Mouse (Mus musculus): Measurements from ENCODE around the gene Dok4. TPM values are rescaled to one million over a fixed set of nuclear protein-coding genes. Genes with fewer than 3 reads are reported as not detected.
A peak's percentile ranks its signal among the peaks of the same experiment; 100 is the strongest.

Dok4 gene
- 10 to 100 TPM; 26.3 to 26.7 TPM for total RNA-seq (2021)
- long read RNA-seq, experiment 1, transcript Dok4-201 (9 exons, 2,590 nt), result major isoform, 15 of 35 reads
- long read RNA-seq, experiment 1, partial matches to known transcripts, result 10 of 35 reads
- long read RNA-seq, experiment 1, other reads (novel, unspliced or antisense), result 6 of 35 reads
- long read RNA-seq, experiment 2, transcript Dok4-201 (9 exons, 2,590 nt), result major isoform, 17 of 29 reads
- long read RNA-seq, experiment 2, partial matches to known transcripts, result 1 of 29 reads
- long read RNA-seq, experiment 2, other reads (novel, unspliced or antisense), result 9 of 29 reads

DNA sequence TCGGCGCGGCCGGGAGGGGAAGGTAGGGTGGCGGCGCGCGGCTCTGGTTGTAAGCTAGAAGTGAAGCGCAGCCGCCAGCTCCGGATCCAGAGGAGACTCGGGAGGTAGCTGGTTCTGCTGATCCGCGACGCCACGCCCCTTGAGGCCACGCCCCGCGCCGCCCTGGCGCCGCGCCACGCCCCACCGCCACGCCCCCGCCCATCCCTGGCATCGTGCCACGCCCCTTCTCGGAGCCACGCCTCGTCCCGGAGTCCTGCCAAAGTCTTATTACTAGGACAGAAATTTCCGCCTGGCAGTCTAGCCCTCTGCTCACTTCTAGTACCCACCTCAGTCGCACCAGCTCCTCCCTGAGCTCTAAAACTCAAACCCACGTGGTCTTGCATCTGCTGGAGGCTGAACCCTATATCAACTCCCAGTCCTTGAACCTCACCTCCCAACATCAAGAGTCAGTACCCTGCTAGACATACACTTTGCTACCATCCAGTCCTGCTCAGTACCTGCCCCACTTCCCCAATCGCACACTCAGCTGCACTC is at the start of gene Dok4:
Gene Dok4 (minus strand): TSS at position 134 of the 534 bp plus-strand sequence.
- DNase-seq, result peak; percentile 99

DNA sequence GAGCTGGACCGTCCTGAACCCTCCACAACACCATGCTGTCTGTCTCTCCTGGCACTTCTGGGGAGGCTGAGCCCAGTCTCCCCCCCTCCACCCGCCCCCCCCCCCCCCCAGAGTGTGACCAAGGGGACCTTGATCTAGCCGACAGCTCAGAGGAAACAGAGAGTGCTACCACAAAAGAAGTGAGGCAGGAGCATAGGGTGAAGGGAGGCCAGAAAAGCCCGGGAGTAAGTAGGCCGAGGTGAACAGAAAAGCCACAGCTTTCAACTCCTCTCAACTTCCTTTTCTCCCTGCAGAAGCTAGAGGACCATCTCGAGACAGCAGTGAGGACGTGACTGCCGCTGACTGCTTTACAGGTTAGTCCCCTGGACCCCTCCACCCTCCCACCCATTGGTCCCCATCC is 47.3 kb upstream of the Dok4 start, which contains the start of gene Adgrg5:
Gene Adgrg5 (plus strand): TSS at position 290 of the 400 bp plus-strand sequence.
- no peak for DNase-seq

DNA sequence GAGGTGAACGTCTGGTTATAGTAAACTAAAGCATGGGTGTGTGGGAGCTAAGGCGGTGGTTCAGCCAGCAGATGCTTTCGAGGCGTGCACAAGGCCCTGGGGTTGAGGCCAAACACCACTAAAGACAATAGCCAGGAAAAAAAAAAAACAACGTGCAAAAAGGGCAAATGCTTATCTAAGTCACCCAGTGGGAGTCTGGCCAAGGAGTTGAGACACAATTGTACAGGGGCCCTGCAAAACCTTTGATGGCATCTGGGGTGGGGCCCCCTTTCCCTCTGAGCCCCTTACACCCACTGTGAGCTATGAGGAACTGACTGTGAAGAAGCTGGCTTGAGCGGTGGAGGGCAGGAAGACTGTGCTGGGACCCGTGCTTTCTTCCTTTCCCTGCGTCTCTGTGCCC is 46.5 kb upstream of the Dok4 start:
- no peak for DNase-seq

DNA sequence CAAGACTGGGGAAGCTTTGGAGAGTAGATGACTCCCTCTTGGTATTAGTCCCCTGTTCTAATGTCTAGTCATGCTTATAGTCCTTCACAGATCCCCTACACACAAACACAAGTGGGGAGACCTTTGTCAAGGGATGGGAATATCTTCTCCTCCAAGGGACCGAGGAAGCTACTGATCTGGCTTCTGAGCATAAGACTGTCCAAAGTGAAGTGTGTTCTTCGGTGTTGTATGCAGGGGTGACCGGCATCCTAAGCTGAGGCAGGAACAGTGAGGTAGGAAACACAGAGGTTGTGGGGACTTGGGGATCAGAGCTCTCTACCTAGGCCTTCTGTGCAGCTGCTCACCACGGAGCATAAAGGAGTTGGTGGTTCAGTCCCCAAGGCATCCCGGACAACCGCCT is 46.0 kb upstream of the Dok4 start:
- DNase-seq, result no peak

DNA sequence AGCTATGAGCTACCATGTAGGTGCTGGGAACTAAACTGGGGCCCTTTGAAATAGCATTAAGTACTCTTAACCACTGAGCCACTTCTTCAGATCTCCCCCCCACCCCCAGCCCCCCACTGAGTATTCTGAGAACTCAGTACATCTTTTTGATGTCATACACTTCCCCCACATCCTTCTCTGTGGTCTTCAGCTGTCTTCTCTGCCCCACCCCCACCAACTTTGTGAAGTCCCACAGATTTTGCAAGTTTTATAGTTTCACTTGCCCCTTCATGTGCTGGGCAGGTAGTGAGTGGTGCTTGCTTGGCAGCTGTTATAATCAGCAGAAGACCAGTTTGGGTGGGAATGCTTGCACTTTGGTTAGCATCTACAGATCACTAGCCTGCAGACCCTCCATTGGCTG is 43.1 kb upstream of the Dok4 start:
- DNase-seq, result no peak

DNA sequence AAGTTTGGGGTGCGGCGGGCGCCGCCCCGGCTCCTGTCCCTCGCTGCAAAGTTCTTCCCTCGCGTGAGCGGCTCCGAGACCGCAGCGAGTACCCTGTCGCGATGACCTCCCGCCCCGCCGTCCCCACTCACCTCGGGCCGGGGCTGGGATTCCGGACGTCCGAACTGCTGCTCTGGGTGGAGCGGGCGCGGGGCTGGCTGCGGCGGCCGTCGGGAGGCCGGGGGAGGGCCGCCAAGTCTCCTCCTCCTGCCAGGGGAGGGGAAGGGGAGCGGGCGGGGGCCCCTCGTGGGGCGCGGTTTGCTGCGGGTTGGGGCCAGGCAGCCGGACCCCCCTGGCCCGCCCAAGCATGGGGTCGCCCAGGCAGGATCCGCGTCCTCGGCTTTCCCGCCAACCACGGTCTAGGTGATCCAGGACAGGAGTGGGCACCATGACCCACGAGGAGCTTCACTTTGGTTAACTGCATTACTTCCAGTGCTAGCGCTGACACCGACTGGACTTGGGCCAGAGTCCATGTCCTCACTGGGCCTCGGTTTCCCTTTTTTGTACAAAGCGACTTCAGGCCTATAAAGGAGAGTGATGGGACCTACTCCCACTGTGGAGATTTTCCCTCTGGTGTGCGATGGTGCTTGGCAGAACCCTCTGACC is 41.8 kb upstream of the Dok4 start, which contains the start of gene Ccdc102a:
Gene Ccdc102a (minus strand): TSS at position 248 of the 645 bp plus-strand sequence.
- peak; percentile 74 for DNase-seq

DNA sequence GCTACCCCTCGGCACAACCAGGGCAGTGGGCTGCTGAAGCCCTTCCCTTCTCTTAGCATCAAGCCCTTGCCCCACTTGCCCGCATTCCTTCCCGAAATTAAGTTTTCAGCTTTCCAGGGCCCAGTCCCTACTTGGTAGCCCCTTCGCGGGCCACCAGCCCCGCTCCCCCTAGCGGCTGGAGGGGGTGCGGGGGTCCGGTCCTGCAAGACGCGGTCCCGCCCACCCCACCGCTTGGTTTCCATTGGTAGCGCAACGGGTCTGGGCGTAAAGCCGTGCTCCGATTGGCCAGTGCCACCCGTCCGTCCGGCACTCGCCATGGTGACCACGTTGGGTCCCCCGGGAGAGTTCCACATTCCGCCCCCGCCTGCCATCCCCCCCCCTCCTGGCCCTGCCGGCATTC is 41.2 kb upstream of the Dok4 start:
- DNase-seq, result peak; percentile 97

DNA sequence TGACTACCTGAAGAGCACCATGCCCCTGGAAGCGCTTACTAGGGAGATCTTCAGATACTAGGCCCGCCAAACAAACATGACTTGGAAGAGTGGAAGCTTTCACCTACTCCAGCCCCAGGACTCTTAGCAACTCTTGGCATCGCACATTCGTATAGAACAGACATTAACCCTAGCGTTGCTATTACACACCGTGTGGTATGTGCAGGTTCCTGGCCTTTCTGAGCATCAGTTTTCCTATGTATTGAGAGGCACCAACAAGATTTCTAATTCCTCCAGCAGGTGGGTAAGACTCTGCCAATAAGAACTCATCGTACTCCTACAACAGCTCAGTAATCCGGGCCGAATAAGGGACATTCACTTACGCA is 40.8 kb upstream of the Dok4 start:
- DNase-seq, result no peak

DNA sequence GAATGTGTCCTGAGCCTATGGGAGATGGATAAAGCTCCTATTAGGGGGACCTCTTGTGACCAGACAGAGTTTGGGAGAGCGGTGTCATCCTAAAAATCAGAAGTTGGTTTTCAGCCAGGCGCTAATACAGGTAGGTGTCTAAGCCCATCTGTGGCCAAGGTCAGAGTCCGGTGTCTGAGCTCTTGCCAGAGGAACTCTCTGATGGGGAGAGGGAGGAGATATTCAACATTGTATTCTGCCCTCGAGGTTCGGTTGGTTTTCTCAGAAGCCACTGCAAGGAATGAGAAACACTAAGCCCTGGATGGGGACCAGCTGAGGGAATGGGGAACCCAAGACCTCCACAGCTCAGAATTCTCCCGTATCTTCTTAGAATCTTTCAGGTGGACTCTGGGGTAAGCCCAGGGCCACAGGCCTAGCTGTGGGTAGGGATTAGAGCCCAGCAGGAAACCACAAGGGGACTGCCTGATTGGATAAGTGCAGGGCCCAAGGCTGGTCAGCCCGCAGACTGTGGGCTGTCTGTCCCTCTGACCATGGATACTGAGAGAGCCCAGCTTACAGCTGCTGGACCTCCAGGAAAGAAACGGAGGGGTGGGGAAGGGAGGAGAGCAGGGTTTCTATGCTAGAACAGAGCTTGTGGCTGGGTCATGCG is 40.3 kb upstream of the Dok4 start:
- DNase-seq, result no peak

DNA sequence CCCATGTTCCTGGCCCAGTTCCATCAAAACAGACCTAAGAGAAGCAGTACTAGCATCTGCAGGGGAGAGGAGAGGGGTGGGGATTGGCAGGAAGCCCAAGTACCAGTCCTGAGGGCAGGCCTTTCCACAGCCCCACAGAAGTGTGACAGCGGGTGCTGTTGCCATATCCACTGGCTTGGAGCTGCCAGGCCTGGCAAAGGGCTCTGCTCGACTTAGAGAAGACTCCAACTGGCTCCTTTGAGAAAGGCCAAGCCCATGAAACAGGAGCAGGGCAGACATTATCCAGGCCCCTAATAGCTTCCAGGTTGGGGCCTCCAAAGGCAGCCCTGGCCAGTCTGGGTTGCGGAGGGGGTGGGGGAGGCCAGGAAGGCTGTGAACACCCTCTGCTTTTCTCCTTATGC is 38.6 kb upstream of the Dok4 start:
- DNase-seq, result peak; percentile 34

DNA sequence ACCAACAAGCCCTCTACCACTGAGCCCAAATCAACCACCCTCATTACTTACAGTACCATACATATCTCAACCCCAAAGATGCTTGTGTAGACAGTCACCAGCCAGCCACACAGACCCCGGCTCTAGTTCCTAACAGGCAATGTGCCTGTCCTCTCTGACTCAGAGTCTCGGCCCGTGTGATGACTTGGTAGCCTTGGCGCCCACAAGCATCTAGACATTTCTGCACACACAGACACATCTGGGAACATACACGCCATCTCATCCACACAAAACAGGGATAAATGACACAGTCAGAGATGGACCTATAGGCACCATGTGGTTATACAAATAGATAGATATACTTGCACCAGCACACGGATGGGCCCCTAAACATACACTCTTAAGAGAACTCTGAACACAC is 38.1 kb upstream of the Dok4 start:
- no peak for DNase-seq

DNA sequence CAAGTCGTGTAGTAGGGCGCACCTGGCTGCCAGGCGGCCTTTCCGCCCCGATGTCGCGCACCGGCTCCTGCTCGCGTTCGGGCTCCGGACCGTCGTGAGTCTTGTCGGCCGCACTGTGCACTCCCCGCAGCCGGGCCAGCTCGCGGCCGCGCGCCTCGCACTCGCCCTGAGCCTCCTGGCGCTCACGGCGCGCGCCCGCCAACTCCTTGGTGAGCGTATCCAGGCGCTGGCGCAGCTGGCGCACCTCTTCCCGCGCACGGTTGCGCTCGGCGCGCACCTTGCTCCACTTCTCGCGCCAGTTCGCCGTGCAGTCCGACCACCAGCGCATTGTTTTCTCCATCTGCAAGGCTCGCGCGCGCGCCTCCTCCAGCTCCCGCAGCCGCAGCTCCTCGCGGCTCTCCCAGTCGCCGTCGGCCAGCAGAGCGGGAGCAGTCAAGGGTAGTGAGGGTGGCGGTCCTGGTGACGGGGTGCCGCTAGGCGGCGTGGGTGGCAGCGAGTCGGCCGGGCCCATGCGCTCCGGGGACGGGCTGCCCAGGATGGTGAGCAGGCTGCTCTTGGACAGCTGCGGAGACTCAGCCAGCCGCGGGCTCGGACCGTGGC is 37.0 kb upstream of the Dok4 start:
- peak; percentile 83 for DNase-seq

DNA sequence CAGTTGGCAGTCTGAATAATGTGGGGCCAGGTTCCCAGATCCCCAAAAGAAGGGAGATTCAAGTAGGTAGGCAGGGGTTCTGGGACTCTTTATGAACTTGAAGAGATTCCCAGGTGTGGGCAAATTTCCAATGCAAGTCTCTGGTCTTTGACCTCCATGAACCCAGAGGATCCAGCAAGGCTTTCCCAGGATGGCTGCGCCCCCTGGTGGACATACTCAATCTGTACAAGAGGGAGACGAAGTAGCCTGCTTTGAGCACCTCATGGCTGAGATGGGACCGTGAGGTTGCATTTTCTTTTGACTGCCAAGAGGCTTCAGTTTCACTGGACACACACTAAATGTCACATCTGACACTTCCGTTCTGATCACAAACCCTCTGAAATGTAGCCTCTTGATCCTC is 32.7 kb upstream of the Dok4 start:
- DNase-seq, result peak; percentile 92

DNA sequence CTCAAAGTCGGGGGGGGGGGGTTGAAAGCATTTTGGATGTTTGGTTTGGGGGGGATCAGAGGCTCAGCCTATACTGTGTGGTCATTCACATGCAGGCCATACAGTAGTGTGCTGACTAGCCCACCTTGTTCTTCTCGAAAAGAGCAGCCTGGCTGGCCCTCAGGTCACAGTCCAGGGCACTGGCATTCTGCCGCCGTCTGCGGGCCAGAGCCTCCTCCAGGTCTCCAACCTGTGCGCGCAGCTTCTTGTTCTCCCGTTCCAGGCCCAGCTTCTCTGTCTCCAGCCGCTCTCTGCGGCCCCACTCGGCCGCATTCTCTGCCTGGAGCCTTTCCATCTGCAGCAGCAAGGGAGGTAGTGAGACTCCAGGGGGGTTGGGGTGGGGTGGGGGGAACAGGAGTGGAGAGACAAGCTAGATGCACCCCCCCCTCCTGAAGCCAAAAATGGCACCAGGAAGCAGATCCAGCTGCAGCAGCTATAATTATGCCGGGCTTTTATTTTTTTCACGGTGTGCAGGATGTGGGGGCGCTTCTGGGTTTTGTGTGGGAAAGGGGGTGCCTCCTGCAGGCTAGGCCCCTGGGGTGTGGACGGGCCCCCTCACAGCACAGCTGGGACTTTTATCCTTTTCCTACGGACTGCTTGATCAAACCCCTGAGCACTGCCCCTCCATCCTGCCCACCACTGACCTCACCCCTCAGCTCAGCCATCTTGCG is 31.6 kb upstream of the Dok4 start:
- no peak for DNase-seq

DNA sequence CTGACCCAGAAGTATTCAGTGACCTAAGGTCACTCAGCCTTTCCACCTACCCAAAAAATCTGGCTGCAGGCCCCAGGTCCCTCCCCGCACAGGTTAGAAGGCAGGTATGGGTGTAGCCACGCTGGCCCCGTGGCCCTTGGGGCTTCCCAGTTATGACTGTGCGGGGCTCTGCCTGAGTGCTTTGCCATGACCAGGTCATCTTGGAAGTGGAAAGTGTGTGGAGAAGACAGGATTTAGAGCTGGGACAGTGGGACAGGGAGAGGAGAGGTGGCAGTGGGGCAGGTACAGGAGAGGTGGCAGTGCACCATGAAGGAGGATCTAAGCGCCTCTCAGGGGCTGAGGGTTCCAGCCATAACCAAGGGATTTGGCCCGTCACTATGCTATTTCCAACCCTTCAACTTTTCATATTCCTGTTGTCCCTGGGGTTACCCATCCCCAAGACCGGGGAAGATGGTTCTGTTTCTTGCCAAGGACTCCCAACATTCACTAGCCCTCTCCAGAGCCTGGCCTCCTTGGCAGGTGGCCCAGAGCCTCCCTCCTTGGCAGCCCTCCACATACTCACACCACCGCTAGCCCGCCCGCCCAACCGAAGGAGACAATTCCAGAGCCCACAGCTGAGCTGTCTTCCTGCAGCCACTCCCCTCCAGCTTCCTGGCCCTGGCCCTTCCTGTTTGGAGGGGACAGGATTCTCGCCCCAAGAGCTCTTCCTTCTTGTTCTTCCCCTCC is 28.5 kb upstream of the Dok4 start:
- peak; percentile 88 for DNase-seq

DNA sequence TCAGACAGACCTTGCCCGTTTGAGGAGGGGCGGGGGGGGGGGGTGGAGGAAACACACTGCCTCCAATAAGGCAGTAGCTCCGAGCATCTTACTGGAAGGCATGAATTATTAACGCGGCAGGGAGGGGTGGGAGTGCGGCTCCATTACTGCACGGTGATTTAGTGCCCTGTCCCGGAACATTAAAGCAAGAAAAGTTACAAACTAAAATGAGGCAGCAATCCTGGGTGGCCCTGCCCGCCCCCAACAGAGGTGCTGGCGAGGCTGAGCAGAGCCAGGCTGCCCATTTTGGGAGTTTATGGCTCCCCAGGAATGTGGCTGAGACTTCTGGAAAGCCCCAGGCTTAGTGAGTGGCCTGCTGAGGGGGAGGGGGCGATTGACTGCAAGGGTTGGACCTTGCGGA is 27.6 kb upstream of the Dok4 start:
- DNase-seq, result no peak

DNA sequence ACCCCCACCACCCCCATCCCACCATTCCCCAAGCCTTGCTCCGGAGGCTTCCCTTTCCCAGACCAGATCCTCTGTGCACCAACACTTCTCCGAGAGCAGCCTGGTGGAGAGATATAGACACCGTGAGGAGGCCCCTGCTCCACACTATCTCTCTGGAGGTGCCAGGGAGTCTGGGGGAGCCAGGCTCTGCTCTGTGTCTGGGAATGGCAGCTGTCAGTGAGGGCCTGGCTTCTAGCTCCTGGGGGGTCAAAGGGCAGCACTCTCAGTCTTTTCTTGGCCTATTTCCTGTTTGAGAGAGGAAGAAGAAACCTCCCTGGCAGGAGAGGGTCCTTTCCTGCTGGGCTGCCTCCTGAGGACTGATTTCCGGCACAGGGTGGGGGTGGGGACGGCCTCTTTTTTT is 24.9 kb upstream of the Dok4 start:
- DNase-seq, result no peak

DNA sequence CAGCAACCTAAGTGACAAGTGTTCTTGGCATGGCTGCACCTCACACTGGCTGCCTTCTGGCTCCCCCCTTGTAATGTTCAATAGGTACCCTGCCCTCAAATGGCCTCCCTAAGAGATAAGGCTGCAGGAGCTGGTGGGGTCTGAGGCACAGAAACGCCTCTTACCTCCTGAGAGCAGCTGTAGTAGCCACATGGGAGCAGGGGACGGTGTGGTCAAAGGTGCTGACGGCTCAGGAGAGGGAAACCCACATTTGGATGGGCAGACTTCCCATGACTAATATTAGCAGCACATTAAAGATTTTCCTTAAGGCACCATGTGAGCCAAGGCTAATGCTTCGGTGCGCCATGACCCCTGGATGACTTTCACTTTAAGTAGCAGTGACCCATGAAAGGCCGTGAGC is 24.5 kb upstream of the Dok4 start:
- no peak for DNase-seq

DNA sequence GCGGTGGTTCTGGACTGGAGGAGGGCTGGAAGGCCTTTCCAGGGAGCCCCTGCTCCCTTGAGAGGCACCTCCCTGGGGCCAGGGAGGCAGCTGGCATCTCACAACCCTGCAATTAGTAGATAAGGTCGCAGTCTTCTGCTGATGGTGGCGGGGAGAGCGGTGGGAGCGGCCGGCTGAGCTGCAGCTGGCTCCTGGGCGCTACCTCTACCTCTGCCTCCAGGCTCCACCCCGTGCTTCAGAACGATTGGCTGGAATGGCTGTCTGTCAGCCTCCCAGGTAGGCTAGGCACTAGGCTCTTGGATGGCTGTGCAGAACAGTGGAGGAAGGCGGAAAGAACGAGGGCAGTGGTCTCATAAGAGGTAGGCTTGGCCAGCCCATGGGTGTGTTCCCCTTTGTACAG is 23.1 kb upstream of the Dok4 start:
- DNase-seq, result no peak

DNA sequence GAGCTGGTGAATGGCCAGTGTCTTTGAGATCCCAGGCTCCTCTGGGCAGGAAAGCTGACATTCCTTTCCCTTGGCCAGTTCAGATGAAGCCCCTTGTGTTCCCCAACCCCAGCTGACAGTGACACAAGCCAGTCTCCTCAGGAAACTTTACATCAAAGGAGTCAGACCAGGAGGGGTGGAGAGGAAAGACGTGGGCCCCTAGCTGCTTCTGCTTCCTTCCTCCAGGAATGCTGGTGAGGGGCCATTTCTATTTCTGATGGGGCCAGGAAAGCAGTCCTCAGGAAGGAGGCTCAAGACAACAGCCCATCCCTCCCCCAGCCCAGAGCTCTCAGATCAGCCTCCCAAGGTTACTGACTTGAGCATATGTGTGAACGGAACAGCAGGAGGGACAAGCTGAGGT is 16.8 kb upstream of the Dok4 start:
- no peak for DNase-seq

DNA sequence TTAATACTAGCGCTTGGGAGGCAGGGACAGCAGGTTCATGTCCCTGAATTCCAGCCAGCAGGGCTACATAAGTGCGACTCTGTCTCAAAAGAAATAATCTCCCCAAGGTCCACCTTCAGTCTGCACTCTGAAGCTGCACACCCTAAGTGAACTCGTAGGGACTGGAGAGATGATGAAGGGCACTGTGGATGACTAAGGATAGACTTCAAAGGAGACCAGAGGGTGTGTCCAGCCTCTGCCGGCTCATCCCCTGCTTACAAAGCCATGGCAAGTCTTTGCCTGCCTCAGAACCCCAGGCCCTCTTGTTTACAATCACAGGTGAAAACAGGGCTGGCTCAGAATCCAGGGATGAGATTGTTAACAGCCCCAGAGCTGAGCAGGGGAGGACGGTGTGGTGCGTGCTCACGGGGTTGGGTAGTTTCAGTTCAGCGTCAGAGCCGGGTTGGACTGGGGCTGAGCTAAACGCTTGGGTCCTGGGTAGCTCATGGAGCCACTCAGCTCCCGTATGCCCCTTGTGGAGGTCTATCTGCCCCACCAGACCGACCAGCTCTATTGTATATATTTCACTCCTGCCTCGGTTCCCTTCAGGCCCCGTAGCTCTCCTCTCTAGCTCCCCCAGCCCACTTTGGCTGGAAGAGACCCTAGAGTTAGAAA is 12.4 kb upstream of the Dok4 start:
- no peak for DNase-seq
